Mouse (Mus musculus) neural tube, embryonic 14.5 days (tissue): ENCODE data around the gene Olfr608. TPM values are rescaled to one million over a fixed set of nuclear protein-coding genes. Genes with fewer than 3 reads are reported as not detected.

ENCODE experiments used
- polyA plus RNA-seq: library from polyadenylated mRNA; unstranded; fragments of >200 nt; fragmentation: Nextera tagmentation; extraction: Ambion mirVana; gene quantifications from 2 replicates; pipeline ENCODE4 v1.2.1, GENCODE M21; 2014

Olfr608 gene
- polyA plus RNA-seq, 1 experiment from 2014 or later, result not detected

Other genes with a start within 250 kb of the Olfr608 start
- gene Usp17ld, start 217.4 kb upstream of the Olfr608 start, polyA plus RNA-seq, result not detected in 2 replicates
- not detected in 2 replicates for gene Olfr596, start 164.2 kb upstream of the Olfr608 start, polyA plus RNA-seq
- not detected in 2 replicates for gene Olfr597, start 153.6 kb upstream of the Olfr608 start, polyA plus RNA-seq
- gene Olfr598, start 146.3 kb upstream of the Olfr608 start, polyA plus RNA-seq, result not detected in 2 replicates
- not detected in 2 replicates for gene Olfr599, start 134.0 kb upstream of the Olfr608 start, polyA plus RNA-seq
- not detected in 2 replicates for gene Olfr600, start 120.2 kb upstream of the Olfr608 start, polyA plus RNA-seq
- gene Olfr601, start 107.2 kb upstream of the Olfr608 start, polyA plus RNA-seq, result not detected in 2 replicates
- gene Olfr603, start 83.7 kb upstream of the Olfr608 start, polyA plus RNA-seq, result not detected in 2 replicates
- gene Usp17lc, start 54.8 kb upstream of the Olfr608 start, polyA plus RNA-seq, result not detected in 2 replicates
- gene Olfr605, start 24.4 kb upstream of the Olfr608 start, polyA plus RNA-seq, result not detected in 2 replicates
- not detected in 2 replicates for gene Olfr606, start 20.8 kb upstream of the Olfr608 start, polyA plus RNA-seq
- not detected in 2 replicates for gene Olfr607, start 5.7 kb upstream of the Olfr608 start, polyA plus RNA-seq
- not detected in 2 replicates for gene Olfr609, start 28.2 kb downstream of the Olfr608 start, polyA plus RNA-seq
- not detected in 2 replicates for gene Olfr610, start 42.2 kb downstream of the Olfr608 start, polyA plus RNA-seq
- gene Olfr611, start 51.0 kb downstream of the Olfr608 start, polyA plus RNA-seq, result not detected in 2 replicates
- gene Olfr612, start 72.8 kb downstream of the Olfr608 start, polyA plus RNA-seq, result not detected in 2 replicates
- gene Olfr613, start 78.2 kb downstream of the Olfr608 start, polyA plus RNA-seq, result not detected in 2 replicates
- not detected in 2 replicates for gene Olfr615, start 86.2 kb downstream of the Olfr608 start, polyA plus RNA-seq
- gene Olfr616, start 99.3 kb downstream of the Olfr608 start, polyA plus RNA-seq, result not detected in 2 replicates
- gene Olfr617, start 103.2 kb downstream of the Olfr608 start, polyA plus RNA-seq, result not detected in 2 replicates
- gene Olfr618, start 120.2 kb downstream of the Olfr608 start, polyA plus RNA-seq, result not detected in 2 replicates
- gene Olfr619, start 130.7 kb downstream of the Olfr608 start, polyA plus RNA-seq, result not detected in 2 replicates
- gene Olfr620, start 142.7 kb downstream of the Olfr608 start, polyA plus RNA-seq, result not detected in 2 replicates
- gene Olfr622, start 172.8 kb downstream of the Olfr608 start, polyA plus RNA-seq, result not detected in 2 replicates
- not detected in 2 replicates for gene Olfr623, start 193.8 kb downstream of the Olfr608 start, polyA plus RNA-seq
- not detected in 2 replicates for gene Olfr624, start 201.3 kb downstream of the Olfr608 start, polyA plus RNA-seq
- gene Olfr625-ps1, start 212.8 kb downstream of the Olfr608 start, polyA plus RNA-seq, result not detected in 2 replicates
- gene Olfr243, start 244.8 kb downstream of the Olfr608 start, polyA plus RNA-seq, result not detected in 2 replicates